Mouse (Mus musculus): Measurements from ENCODE around the gene Hira.
"Not testable (repeated sequence)": the region's sequence is repeated elsewhere in the genome, so short reads cannot be mapped to it uniquely, and the experiment has no call there.

Hira gene

DNA sequence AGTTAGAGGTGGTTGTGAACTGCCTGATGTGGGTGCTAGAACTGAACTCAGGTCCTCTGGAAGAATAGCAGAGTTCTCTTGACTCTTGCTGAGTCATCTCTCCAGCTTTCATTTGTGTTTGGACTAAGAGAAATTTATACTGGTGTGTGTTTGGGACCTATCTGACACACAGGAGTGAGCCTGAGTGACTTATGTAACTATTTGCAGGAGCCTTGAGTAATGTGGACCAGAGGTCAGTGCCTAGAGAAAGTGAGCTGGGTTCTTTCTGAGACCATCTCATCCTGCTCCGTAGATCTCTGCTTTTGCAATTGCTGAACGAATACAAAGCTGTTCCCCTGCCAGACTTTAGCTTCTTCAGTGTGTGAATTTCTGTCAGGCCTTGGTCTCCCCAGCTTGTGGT lies 44.9 kb downstream of the Hira start:
- DNase-seq (ENCODE audit: low read depth, low spot score): no peak

GRCm38 (mm10) chr16:18927963-18928362 lies 51.1 kb downstream of the Hira start:
- DNase-seq (ENCODE audit: low read depth, low spot score): no peak

- no peak for DNase-seq (ENCODE audit: low read depth, low spot score)
Observed at GRCm38 (mm10) chr16:18938321-18939082, 61.7 kb downstream of the Hira start.

- DNase-seq (ENCODE audit: low read depth, low spot score): no peak
Observed at GRCm38 (mm10) chr16:18943906-18944305, 67.1 kb downstream of the Hira start.

DNA sequence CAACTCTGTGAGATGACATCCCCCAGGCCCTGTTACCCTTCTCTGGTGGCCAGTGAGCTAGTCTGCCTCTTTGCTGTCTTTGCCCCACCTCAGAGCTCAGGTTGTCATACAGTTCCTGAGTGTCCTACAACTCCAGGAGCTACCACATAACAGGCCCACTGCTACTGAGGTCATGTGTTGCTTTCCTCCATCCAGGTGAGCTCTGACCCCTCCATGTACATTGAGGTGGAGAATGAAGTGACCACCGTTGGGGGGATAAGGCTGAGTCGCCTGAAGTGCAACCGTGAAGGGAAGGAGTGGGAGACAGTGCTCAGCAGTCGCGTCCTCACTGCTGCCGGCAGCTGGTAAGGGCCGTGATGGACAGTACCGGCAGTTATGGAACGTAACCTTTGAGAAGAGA lies 72.1 kb downstream of the Hira start:
- DNase-seq (ENCODE audit: low read depth, low spot score): no peak

DNA sequence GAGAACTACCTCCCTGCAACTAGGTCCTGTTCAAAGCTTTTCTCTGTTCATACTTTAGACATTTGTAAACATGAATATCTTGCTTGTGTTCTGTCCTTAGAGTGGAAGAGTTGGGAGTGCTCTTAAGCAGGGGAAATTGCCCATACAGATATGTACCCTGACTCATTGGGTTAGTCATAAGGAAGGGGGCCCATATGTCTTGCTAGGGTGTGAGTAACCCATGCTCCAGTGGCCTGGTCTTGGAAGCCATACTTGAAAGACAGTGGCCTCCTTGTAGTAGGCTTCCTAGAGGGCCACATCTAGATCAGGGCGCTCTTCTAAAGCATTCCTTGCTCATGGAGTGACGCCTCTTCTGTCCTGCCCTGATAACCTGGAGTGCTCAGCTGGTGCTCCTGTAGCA lies 73.5 kb downstream of the Hira start:
- DNase-seq (ENCODE audit: low read depth, low spot score): no peak

- no peak for DNase-seq (ENCODE audit: low read depth, low spot score)
Observed at GRCm38 (mm10) chr16:18952813-18953212, 76.0 kb downstream of the Hira start.

DNA sequence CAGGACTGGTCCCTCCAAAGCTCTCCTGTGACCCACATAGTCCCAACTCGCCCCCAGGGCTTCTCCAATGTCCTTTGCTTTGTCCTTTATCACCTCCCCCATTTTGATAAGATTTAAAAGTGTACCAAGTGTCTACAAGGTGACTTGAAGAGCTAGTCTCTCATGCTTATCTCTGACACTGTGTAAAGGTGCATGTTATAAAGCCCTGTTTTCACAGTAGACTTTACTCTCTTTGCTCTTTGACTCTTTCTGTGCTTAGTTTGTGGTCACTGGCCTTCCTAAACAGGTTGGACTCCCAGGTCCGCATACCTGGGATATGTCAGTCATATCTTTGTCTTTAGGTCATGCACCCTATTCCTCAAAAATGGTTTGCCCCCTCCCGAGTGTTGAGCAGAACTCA lies 78.2 kb downstream of the Hira start:
- no peak for DNase-seq (ENCODE audit: low read depth, low spot score)

DNA sequence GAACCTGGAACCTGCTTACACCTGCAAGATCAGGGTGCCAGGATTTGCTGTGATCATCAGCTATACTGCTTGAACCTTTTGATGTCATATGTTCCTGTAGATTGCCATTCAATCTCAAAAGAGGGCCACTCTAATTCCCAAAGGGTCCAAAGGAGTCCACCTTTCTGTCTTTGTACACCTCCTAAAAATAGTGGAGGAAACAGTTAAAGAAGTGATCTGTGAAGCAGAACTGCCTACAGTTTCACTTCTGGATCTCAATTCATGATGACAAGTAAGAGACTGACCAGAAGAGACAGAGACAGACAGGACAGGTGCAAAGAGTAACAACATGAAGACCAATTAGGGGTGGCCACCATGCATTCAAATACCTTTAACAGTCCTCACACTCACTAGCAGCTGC lies 86.6 kb downstream of the Hira start:
- no peak for DNase-seq (ENCODE audit: low read depth, low spot score)

GRCm38 (mm10) chr16:18969420-18970128 lies 92.7 kb downstream of the Hira start:
- no peak for DNase-seq (ENCODE audit: low read depth, low spot score)

- DNase-seq (ENCODE audit: low read depth, low spot score): no peak
Observed at GRCm38 (mm10) chr16:18970837-18971236, 94.0 kb downstream of the Hira start.

DNA sequence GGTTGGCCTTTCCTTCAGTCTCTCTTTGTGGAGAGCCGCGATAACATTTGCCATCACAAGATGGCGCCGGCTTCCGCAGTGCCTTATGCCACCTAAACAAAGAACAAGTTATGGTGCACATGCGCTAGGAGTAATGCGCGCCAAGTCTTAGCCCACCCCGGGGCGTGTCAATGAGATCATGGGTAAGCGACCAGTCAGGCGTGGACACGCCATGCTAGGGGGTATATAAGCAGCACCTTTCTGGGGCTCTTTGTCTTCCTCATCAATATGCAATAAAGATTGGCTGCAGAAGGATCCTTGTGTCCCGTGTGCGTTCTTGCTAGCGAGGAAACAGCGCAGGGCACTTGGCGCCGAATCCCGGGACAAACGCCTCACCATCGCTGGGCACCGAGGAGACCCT lies 98.8 kb downstream of the Hira start:
- not testable (repeated sequence) for DNase-seq (ENCODE audit: low read depth, low spot score)

DNA sequence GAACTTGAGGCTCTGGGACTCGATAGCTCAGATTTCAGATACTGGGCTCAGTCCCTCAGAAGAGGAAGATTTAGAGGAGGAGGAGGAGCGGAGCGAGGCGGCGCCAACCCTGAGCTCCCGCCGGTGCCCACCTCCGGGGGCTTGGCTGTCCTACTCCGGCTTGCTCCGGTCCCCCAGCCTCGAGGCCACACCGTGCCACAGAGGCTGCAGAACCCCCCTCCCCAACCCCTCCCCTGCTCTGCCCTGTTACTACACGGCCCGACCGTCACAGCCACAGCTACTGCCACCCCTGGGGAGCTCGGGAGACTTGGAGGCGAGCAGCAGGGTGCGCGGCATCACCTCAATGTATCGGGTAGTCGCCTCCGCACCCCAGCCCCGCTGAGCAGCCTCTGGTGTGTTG lies 99.5 kb downstream of the Hira start:
- DNase-seq (ENCODE audit: low read depth, low spot score): no peak

- DNase-seq (ENCODE audit: low read depth, low spot score): no peak
Observed at GRCm38 (mm10) chr16:18986381-18986780, 109.5 kb downstream of the Hira start.

GRCm38 (mm10) chr16:18986860-18987259 lies 110.0 kb downstream of the Hira start:
- DNase-seq (ENCODE audit: low read depth, low spot score): no peak

DNA sequence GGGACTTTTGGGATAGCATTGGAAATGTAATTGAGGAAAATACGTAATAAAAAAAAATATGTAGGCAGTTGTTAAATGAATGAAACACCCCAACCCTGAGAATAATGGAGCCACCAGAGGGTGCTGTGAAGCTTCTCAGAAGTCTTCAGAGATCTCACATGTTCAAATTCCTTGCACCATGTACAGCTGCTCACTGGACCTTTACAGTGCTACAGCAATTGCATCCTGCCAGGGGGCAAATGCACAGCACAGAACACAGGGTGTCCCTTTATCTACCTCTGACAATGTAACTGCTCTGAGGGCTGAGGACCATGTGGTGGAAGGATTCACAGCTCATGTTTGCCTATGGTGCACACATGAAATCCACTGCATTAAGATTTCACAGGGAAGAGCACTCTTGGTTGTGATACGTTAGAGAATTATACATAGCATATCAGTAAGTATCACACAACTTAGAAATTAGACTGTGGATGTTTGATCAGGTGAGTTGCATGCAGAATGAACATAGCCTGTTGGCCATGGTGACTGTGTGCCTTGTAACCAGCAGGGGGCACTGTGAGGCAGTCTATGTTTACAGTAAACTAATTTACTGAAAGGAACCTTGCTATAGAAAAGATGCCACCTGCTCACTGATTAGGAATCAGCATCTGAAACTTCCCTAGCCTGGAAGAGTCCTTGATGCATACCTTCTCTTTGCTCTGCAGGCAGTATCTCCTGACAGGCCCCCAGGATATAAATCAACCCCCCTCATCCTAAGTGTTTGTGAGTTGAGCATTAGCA lies 126.0 kb downstream of the Hira start:
- peak; percentile 16 for DNase-seq (ENCODE audit: low read depth, low spot score)

- no peak for DNase-seq (ENCODE audit: low read depth, low spot score)
Observed at GRCm38 (mm10) chr16:19003757-19004156, 126.9 kb downstream of the Hira start.

- DNase-seq (ENCODE audit: low read depth, low spot score): no peak
Observed at GRCm38 (mm10) chr16:19005298-19005697, 128.5 kb downstream of the Hira start.

GRCm38 (mm10) chr16:19006715-19007114 lies 129.9 kb downstream of the Hira start:
- DNase-seq (ENCODE audit: low read depth, low spot score): no peak

- DNase-seq (ENCODE audit: low read depth, low spot score): not testable (repeated sequence)
Observed at GRCm38 (mm10) chr16:19007186-19007591, 130.4 kb downstream of the Hira start.

DNA sequence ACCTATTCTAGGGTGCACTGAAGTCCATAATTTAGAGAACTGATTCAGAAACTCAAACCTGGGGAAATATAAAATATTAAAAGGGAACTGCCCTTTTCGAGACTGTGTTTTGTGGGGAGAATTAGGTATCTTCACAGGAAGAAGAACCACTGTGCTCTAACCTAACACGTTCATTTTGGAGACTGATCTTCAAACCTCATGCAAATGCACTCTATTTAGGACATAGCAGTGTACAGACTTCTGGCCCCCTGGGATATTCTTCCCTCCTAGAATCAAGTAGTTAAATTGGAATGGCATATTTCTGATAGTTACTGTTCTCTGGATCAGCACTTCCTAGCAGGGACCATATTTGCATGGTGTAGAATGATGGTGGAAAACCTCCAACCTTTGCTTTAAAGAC lies 133.9 kb downstream of the Hira start:
- DNase-seq (ENCODE audit: low read depth, low spot score): no peak

DNA sequence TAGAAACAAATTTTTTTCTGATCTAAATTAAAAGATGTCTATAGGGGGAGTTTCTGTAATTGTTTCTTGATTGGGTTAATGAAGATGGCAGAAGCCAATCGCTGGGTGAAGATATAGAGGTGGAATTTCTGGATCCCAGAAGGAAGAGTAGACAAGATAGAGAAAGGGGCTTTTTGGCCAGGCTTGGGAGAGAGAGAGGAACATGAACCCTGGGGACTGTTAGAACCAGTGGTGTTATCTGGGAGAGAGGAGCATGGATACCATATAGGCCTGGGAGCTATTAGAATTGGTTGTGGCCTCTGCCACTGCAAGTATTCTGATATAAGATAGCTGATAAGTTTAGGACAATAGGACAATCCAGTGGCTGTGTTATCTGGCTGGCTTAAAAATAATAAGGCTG lies 136.7 kb downstream of the Hira start:
- DNase-seq (ENCODE audit: low read depth, low spot score): no peak
